Mouse (Mus musculus): Measurements from ENCODE around the gene Mdga2.

DNA sequence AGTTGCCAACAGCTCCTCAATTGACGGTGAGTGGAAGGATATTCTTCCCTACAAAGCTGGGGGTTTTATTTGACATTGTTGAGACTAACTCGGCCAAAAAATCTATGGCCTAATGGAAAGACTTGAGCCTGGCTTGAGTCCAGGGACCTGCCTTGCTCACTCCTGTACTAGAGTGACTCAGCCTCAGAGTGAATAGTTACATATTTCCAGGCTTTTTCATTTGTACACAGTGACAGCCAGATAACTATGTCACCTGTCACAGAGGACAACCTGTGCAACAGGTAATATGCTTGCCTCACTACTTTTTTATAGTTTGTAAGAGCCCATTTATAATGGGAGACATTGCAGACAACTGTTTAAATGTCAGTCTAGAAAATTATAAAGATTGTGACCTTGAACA lies 94.9 kb downstream of the Mdga2 start:
- TF ChIP-seq GATA1 (IDR thresholded peaks at IDR 0.05; ENCODE audit: borderline replicate concordance, low read length) (no peak), FLI1 (IDR thresholded peaks at IDR 0.05; ENCODE audit: low read length) (no peak)

Data from megakaryocyte, embryonic 14.5 days (primary cell).